Mouse (Mus musculus): ENCODE measurements around the gene Zfp442.
"Not testable (repeated sequence)": the region's sequence is repeated elsewhere in the genome, so short reads cannot be mapped to it uniquely, and the experiment has no call there.

DNA sequence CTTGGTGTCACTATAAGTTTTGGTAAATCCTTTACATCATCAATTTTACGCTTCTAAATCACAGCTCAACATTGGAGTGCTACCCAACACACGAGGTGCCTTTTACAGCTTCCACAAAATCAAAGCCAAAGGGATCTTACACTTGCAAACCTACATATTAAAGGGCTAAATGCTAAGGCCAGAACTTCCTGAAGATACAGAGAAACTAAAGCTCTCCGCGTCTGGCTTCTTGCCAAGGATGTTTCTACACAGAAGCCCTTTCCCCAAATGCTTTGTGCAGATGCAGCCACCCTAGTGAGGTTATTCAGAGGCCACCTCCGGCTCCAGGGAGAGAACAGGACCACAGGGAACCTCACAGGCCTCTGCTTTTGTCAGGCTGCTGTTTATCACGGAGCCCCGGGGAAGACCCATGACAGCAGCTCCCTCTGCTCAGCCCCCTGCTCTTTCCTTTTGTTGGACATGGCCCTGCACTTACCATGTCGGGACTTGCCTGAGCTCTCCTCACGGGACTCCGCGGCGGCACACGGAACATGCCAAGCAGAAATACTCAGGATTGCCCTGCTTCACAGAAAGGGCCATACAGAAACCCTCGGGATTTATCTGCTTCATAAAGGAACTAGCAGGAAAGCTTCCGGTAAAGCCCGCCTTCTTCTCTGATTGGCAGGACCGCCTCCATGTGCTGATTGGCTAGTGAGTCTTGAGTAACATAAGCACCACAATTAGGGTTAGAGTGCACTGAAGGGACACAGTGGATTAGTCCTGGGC is 89.0 kb downstream of the Zfp442 start, which contains the start of gene 3300002I08Rik:
- not testable (repeated sequence) for TF ChIP-seq SIN3A (IDR thresholded peaks at IDR 0.05; ENCODE audit: low read length); CTCF (IDR thresholded peaks at IDR 0.05 in 2 of 3, conservative IDR thresholded peaks at IDR 0.05 in 1 of 3; ENCODE audit: control insufficient read depth in 1 of 3, insufficient read depth in 1 of 3, low read depth in 2 of 3, low read length in 3 of 3, poor library complexity in 1 of 3, severe bottlenecking in 1 of 3); POLR2A (IDR thresholded peaks at IDR 0.05; ENCODE audit: control insufficient read depth in 1 of 2, insufficient read depth in 1 of 2, low read depth in 1 of 2, low read length in 2 of 2, poor library complexity in 1 of 2); ZNF384 (IDR thresholded peaks at IDR 0.05; ENCODE audit: low read depth, low read length); ETS1 (IDR thresholded peaks at IDR 0.05; ENCODE audit: low read depth, low read length); ZMIZ1 (IDR thresholded peaks at IDR 0.05; ENCODE audit: low read depth, low read length); POLR2AphosphoS5 (IDR thresholded peaks at IDR 0.05; ENCODE audit: borderline replicate concordance, low read depth, low read length); USF2 (IDR thresholded peaks at IDR 0.05; ENCODE audit: borderline replicate concordance in 1 of 2, insufficient read depth in 1 of 2, low read depth in 1 of 2, low read length in 2 of 2); BHLHE40 (IDR thresholded peaks at IDR 0.05; ENCODE audit: borderline replicate concordance, low read depth, low read length); EP300 (IDR thresholded peaks at IDR 0.05; ENCODE audit: low read depth in 1 of 2, low read length in 2 of 2); POLR2AphosphoS2 (IDR thresholded peaks at IDR 0.05; ENCODE audit: low read length); USF1 (IDR thresholded peaks at IDR 0.05; ENCODE audit: low read depth, low read length); SMC3 (IDR thresholded peaks at IDR 0.05; ENCODE audit: low read depth, low read length)

All from MEL (cell line).